Mouse (Mus musculus): ENCODE data around the gene Nmur2.

Nmur2 gene

GRCm38 (mm10) chr11:56040917-56041316 lies at the start of gene Nmur2:
Nmur2 (minus strand) TSS chr11:56041010.
- no peak for DNase-seq (ENCODE audit: low spot score in 2 of 2)

- no peak for DNase-seq (ENCODE audit: low spot score in 2 of 2)
Observed at GRCm38 (mm10) chr11:56089127-56089689, 48.4 kb upstream of the Nmur2 start.

- DNase-seq (ENCODE audit: low spot score in 2 of 2), result peak; percentile 20
Observed at GRCm38 (mm10) chr11:56072131-56072530, 31.3 kb upstream of the Nmur2 start.

- DNase-seq (ENCODE audit: low spot score in 2 of 2), result no peak
Observed at GRCm38 (mm10) chr11:56069658-56070057, 28.8 kb upstream of the Nmur2 start.

- DNase-seq (ENCODE audit: low spot score in 2 of 2), result no peak
Observed at GRCm38 (mm10) chr11:56065147-56065546, 24.3 kb upstream of the Nmur2 start.

GRCm38 (mm10) chr11:56064575-56064974 lies 23.8 kb upstream of the Nmur2 start:
- no peak for DNase-seq (ENCODE audit: low spot score in 2 of 2)

- DNase-seq (ENCODE audit: low spot score in 2 of 2), result no peak
Observed at GRCm38 (mm10) chr11:56059236-56059635, 18.4 kb upstream of the Nmur2 start.

- no peak for DNase-seq (ENCODE audit: low spot score in 2 of 2)
Observed at GRCm38 (mm10) chr11:56054439-56054838, 13.6 kb upstream of the Nmur2 start.

- DNase-seq (ENCODE audit: low spot score in 2 of 2), result no peak
Observed at GRCm38 (mm10) chr11:56026854-56027253, 14.0 kb downstream of the Nmur2 start.

GRCm38 (mm10) chr11:56025746-56026570 lies 14.9 kb downstream of the Nmur2 start:
- DNase-seq (ENCODE audit: low spot score in 2 of 2), result no peak

- no peak for DNase-seq (ENCODE audit: low spot score in 2 of 2)
Observed at GRCm38 (mm10) chr11:56013510-56014057, 27.2 kb downstream of the Nmur2 start.

GRCm38 (mm10) chr11:56012396-56012795 lies 28.4 kb downstream of the Nmur2 start:
- no peak for DNase-seq (ENCODE audit: low spot score in 2 of 2)

GRCm38 (mm10) chr11:56008277-56008676 lies 32.5 kb downstream of the Nmur2 start:
- no peak for DNase-seq (ENCODE audit: low spot score in 2 of 2)

- DNase-seq (ENCODE audit: low spot score in 2 of 2), result no peak
Observed at GRCm38 (mm10) chr11:55992799-55993198, 48.0 kb downstream of the Nmur2 start.

GRCm38 (mm10) chr11:55992148-55992547 lies 48.7 kb downstream of the Nmur2 start:
- no peak for DNase-seq (ENCODE audit: low spot score in 2 of 2)

- DNase-seq (ENCODE audit: low spot score in 2 of 2), result peak; percentile 11 to 39
Observed at GRCm38 (mm10) chr11:55991505-55992066, 49.2 kb downstream of the Nmur2 start.

GRCm38 (mm10) chr11:55984643-55985042 lies 56.2 kb downstream of the Nmur2 start:
- DNase-seq (ENCODE audit: low spot score in 2 of 2), result no peak

GRCm38 (mm10) chr11:55981656-55982055 lies 59.2 kb downstream of the Nmur2 start:
- DNase-seq (ENCODE audit: low spot score in 2 of 2), result no peak

GRCm38 (mm10) chr11:55978146-55978545 lies 62.7 kb downstream of the Nmur2 start:
- no peak for DNase-seq (ENCODE audit: low spot score in 2 of 2)
